Mouse (Mus musculus): ENCODE measurements around the gene Ccdc127. TPM values are rescaled to one million over a fixed set of nuclear protein-coding genes. Genes with fewer than 3 reads are reported as not detected.

Gene Ccdc127
- polyA plus RNA-seq, 1 experiment from 2014 or later: 67.0 TPM

- Histone ChIP-seq H3K4me3 (no peak overlapping the region), H3K4me1 (no peaks in the 10 kb centered on the region), H3K27me3 (no peaks in the 10 kb centered on the region), H3K9me3 (no peaks in the 10 kb centered on the region), H3K27ac (no peak overlapping the region), H3K9ac (no peak overlapping the region), H3K4me2 (no peak overlapping the region), H3K36me3 (peaks cover 67% of the 10 kb centered on the region)
- ATAC-seq (ENCODE audit: insufficient number of reproducible peaks, low FRiP score, low TSS enrichment, low read depth): no peak
These were observed 20.8 kb upstream of the Ccdc127 start for GRCm38 (mm10) chr13:74329321-74329720.

- no peak for ATAC-seq (ENCODE audit: insufficient number of reproducible peaks, low FRiP score, low TSS enrichment, low read depth)
- H3K36me3 ChIP-seq: peaks cover 73% of the 10 kb centered on the region
These were observed 9.1 kb upstream of the Ccdc127 start for GRCm38 (mm10) chr13:74341036-74341435.

GRCm38 (mm10) chr13:74350435-74350906, 362 bp downstream of the Ccdc127 start:
- Histone ChIP-seq H3K9ac (peak overlapping the region; percentile 82), H3K36me3 (peaks cover 16% of the 10 kb centered on the region; the same call in 1 of the 2 replicates), H3K27me3 (no peaks in the 10 kb centered on the region), H3K4me2 (peak overlapping the region; percentile 38), H3K9me3 (no peaks in the 10 kb centered on the region), H3K4me1 (peaks cover 10% of the 10 kb centered on the region), H3K4me3 (peak overlapping the region; percentile 78), H3K27ac (peak overlapping the region; percentile 88)
- peak; percentile 20; the same call in 1 of the 2 replicates for ATAC-seq (ENCODE audit: insufficient number of reproducible peaks, low FRiP score, low TSS enrichment, low read depth)
- WGBS: under 1% methylated on average over 15 of the region's 15 CpGs

More at GRCm38 (mm10) chr13:74341036-74341435, 9.1 kb upstream of the Ccdc127 start:
- Histone ChIP-seq H3K4me1 (no peaks in the 10 kb centered on the region), H3K4me3 (no peak overlapping the region), H3K9ac (no peak overlapping the region), H3K4me2 (no peak overlapping the region), H3K27ac (no peak overlapping the region), H3K9me3 (no peaks in the 10 kb centered on the region), H3K27me3 (no peaks in the 10 kb centered on the region)
- 50% methylated on average over 3 of the region's 3 CpGs for WGBS

- ATAC-seq (ENCODE audit: insufficient number of reproducible peaks, low FRiP score, low TSS enrichment, low read depth): no peak
- Histone ChIP-seq H3K9me3 (no peaks in the 10 kb centered on the region), H3K36me3 (peaks cover 67% of the 10 kb centered on the region), H3K27me3 (no peaks in the 10 kb centered on the region), H3K9ac (no peak overlapping the region), H3K27ac (no peak overlapping the region), H3K4me1 (no peaks in the 10 kb centered on the region), H3K4me3 (no peak overlapping the region), H3K4me2 (no peak overlapping the region)
- 95% methylated on average over 13 of the region's 13 CpGs for WGBS
These were observed 6.4 kb downstream of the Ccdc127 start for GRCm38 (mm10) chr13:74356491-74356890.

- H3K4me2 ChIP-seq: no peak overlapping the region
- ATAC-seq (ENCODE audit: insufficient number of reproducible peaks, low FRiP score, low TSS enrichment, low read depth): no peak
- no peaks in the 10 kb centered on the region for H3K4me1 ChIP-seq
- H3K9me3 ChIP-seq: no peaks in the 10 kb centered on the region
- no peak overlapping the region for H3K27ac ChIP-seq
- 76% methylated on average over 2 of the region's 2 CpGs for WGBS
- no peaks in the 10 kb centered on the region for H3K27me3 ChIP-seq
- no peak overlapping the region for H3K4me3 ChIP-seq
- no peak overlapping the region for H3K9ac ChIP-seq
- peaks cover 43% of the 10 kb centered on the region for H3K36me3 ChIP-seq
These were observed 12.1 kb downstream of the Ccdc127 start for GRCm38 (mm10) chr13:74362218-74362617.

- 87% methylated on average over 13 of the region's 13 CpGs for WGBS
- H3K27me3 ChIP-seq: no peaks in the 10 kb centered on the region
- ATAC-seq (ENCODE audit: insufficient number of reproducible peaks, low FRiP score, low TSS enrichment, low read depth): 0 out of 2 replicates have a peak, but pooled peaks have one; percentile 11
- no peak overlapping the region for H3K27ac ChIP-seq
- H3K36me3 ChIP-seq: peaks cover 36% of the 10 kb centered on the region
- H3K4me3 ChIP-seq: no peak overlapping the region
- H3K4me2 ChIP-seq: no peak overlapping the region
- H3K9ac ChIP-seq: no peak overlapping the region
- no peaks in the 10 kb centered on the region for H3K9me3 ChIP-seq
- H3K4me1 ChIP-seq: no peaks in the 10 kb centered on the region
These were observed 13.2 kb downstream of the Ccdc127 start for GRCm38 (mm10) chr13:74363176-74363858.

GRCm38 (mm10) chr13:74363859-74364235, 13.7 kb downstream of the Ccdc127 start, which contains the start of gene Lrrc14b:
Gene Lrrc14b, minus strand, starts transcription at chr13:74364005.
- no peaks in the 10 kb centered on the region for H3K9me3 ChIP-seq
- H3K4me2 ChIP-seq: no peak within 1 kb of the TSS
- WGBS: 67% methylated on average over 8 of the region's 8 CpGs
- no peak within 1 kb of the TSS for H3K4me3 ChIP-seq
- no peaks in the 10 kb centered on the region for H3K4me1 ChIP-seq
- ATAC-seq (ENCODE audit: insufficient number of reproducible peaks, low FRiP score, low TSS enrichment, low read depth): 0 out of 2 replicates have a peak, but pooled peaks have one; percentile 5
- H3K27ac ChIP-seq: no peak within 1 kb of the TSS
- peaks cover 31% of the 10 kb centered on the region for H3K36me3 ChIP-seq
- H3K27me3 ChIP-seq: no peaks in the 10 kb centered on the region
- no peak within 1 kb of the TSS for H3K9ac ChIP-seq

GRCm38 (mm10) chr13:74381533-74382276, 31.6 kb downstream of the Ccdc127 start:
- Histone ChIP-seq H3K27ac (no peak overlapping the region), H3K9me3 (no peaks in the 10 kb centered on the region), H3K4me3 (no peak overlapping the region), H3K36me3 (no peaks in the 10 kb centered on the region), H3K9ac (no peak overlapping the region), H3K4me2 (no peak overlapping the region), H3K4me1 (0 out of 2 replicates have a peak, but pooled peaks cover 6% of the 10 kb centered on the region), H3K27me3 (no peaks in the 10 kb centered on the region)
- no peak for ATAC-seq (ENCODE audit: insufficient number of reproducible peaks, low FRiP score, low TSS enrichment, low read depth)
- 50% methylated on average over 10 of the region's 10 CpGs for WGBS

- Histone ChIP-seq H3K27me3 (no peaks in the 10 kb centered on the region), H3K4me2 (no peak overlapping the region), H3K9ac (no peak overlapping the region), H3K9me3 (no peaks in the 10 kb centered on the region), H3K36me3 (no peaks in the 10 kb centered on the region), H3K27ac (no peak overlapping the region), H3K4me1 (0 out of 2 replicates have a peak, but pooled peaks cover 6% of the 10 kb centered on the region), H3K4me3 (no peak overlapping the region)
- no peak for ATAC-seq (ENCODE audit: insufficient number of reproducible peaks, low FRiP score, low TSS enrichment, low read depth)
- WGBS: 24% methylated on average over 3 of the region's 3 CpGs
These were observed 32.2 kb downstream of the Ccdc127 start for GRCm38 (mm10) chr13:74382289-74382688.

- ATAC-seq (ENCODE audit: insufficient number of reproducible peaks, low FRiP score, low TSS enrichment, low read depth): no peak
- H3K9me3 ChIP-seq: no peaks in the 10 kb centered on the region
- no peaks in the 10 kb centered on the region for H3K36me3 ChIP-seq
- H3K4me3 ChIP-seq: peak overlapping the region; percentile 54
- WGBS: 67% methylated on average over 6 of the region's 6 CpGs
- no peak overlapping the region for H3K27ac ChIP-seq
- no peaks in the 10 kb centered on the region for H3K27me3 ChIP-seq
- no peak overlapping the region for H3K9ac ChIP-seq
- peaks cover 6% of the 10 kb centered on the region; the same call in 1 of the 2 replicates for H3K4me1 ChIP-seq
- H3K4me2 ChIP-seq: peak overlapping the region; percentile 58
These were observed 39.6 kb downstream of the Ccdc127 start for GRCm38 (mm10) chr13:74389730-74390129.

GRCm38 (mm10) chr13:74390371-74390990, 40.4 kb downstream of the Ccdc127 start, which contains the start of gene Zfp72:
Gene Zfp72, minus strand, starts transcription at chr13:74390836.
- H3K27ac ChIP-seq: no peak within 1 kb of the TSS
- H3K9ac ChIP-seq: peak within 1 kb of the TSS; percentile 35; the same call in 1 of the 2 replicates
- WGBS: 2% methylated on average over 14 of the region's 14 CpGs
- no peaks in the 10 kb centered on the region for H3K9me3 ChIP-seq
- peak; percentile 71; the same call in 1 of the 2 replicates for ATAC-seq (ENCODE audit: insufficient number of reproducible peaks, low FRiP score, low TSS enrichment, low read depth)
- H3K4me1 ChIP-seq: peaks cover 6% of the 10 kb centered on the region; the same call in 1 of the 2 replicates
- peak within 1 kb of the TSS; percentile 58 for H3K4me2 ChIP-seq
- H3K4me3 ChIP-seq: peak within 1 kb of the TSS; percentile 54
- no peaks in the 10 kb centered on the region for H3K27me3 ChIP-seq
- H3K36me3 ChIP-seq: no peaks in the 10 kb centered on the region
